Comparison of ENCODE assay signal across 8 mouse cellular contexts in genomic region chr2:30414101-30414500, GRCm38 (mm10). TPM values are rescaled to one million over a fixed set of nuclear protein-coding genes. Genes with fewer than 3 reads are reported as not detected.
DNase-seq lines count a peak whose midpoint lies in the region; ATAC-seq and TF ChIP-seq lines count a peak whose summit lies in the region.

No protein-coding gene starts in this region.

- WGBS in stomach, embryonic 14.5 days: 82% methylated on average over 4 of the region's 4 CpGs
- WGBS in stomach, postnatal 0 days: 67% methylated on average over 4 of the region's 4 CpGs
- 88% methylated on average over 4 of the region's 4 CpGs for WGBS in limb, embryonic 11.5 days
- WGBS in stomach, embryonic 16.5 days: 76% methylated on average over 4 of the region's 4 CpGs

- no peak for TF ChIP-seq CTCF in gastrocnemius, adult 2 months (IDR thresholded peaks at IDR 0.05)
- no peak for TF ChIP-seq CTCF in stomach, postnatal 0 days (IDR thresholded peaks at IDR 0.05; ENCODE audit: low read depth)

- no peaks in the 10 kb centered on the region for H3K36me3 ChIP-seq in stomach, embryonic 14.5 days (ENCODE audit: control insufficient read depth, insufficient read depth, low read length)
- H3K36me3 ChIP-seq in stomach, postnatal 0 days (ENCODE audit: control insufficient read depth, insufficient read depth, low read length): peaks cover 2% of the 10 kb centered on the region; the same call in 1 of the 2 replicates
- no peaks in the 10 kb centered on the region; the same call in 1 of the 2 replicates for H3K36me3 ChIP-seq in limb, embryonic 11.5 days (ENCODE audit: control insufficient read depth, insufficient read depth, low read length)
- no peaks in the 10 kb centered on the region for H3K36me3 ChIP-seq in stomach, embryonic 16.5 days (ENCODE audit: control insufficient read depth, insufficient read depth, low read length)

- intact Hi-C loops in gastrocnemius, adult 2 months (cut with DNase I): no loop called here
- intact Hi-C loops in gastrocnemius, postnatal 36 days (cut with DNase I): no loop called here

- TF ChIP-seq EP300 in stomach, postnatal 0 days (optimal IDR thresholded peaks at IDR 0.05): no peak

- no peaks in the 10 kb centered on the region for H3K27me3 ChIP-seq in stomach, embryonic 14.5 days (ENCODE audit: control insufficient read depth, insufficient read depth, low read length)
- H3K27me3 ChIP-seq in stomach, postnatal 0 days (ENCODE audit: control insufficient read depth, insufficient read depth, low read length): no peaks in the 10 kb centered on the region
- H3K27me3 ChIP-seq in limb, embryonic 11.5 days (ENCODE audit: control insufficient read depth, insufficient read depth, low read length): no peaks in the 10 kb centered on the region
- H3K27me3 ChIP-seq in stomach, embryonic 16.5 days (ENCODE audit: control insufficient read depth, insufficient read depth, low read length): no peaks in the 10 kb centered on the region

- H3K4me3 ChIP-seq in gastrocnemius, adult 2 months: peak overlapping the region; percentile 98
- 0 out of 2 replicates have a peak overlapping the region, but pooled peaks have one; percentile 89 for H3K4me3 ChIP-seq in stomach, embryonic 14.5 days (ENCODE audit: low read depth, low read length)
- H3K4me3 ChIP-seq in stomach, postnatal 0 days (ENCODE audit: low read depth, low read length): no peak overlapping the region
- no peak overlapping the region for H3K4me3 ChIP-seq in limb, embryonic 11.5 days (ENCODE audit: low read depth, low read length)
- H3K4me3 ChIP-seq in stomach, embryonic 16.5 days (replicated peaks; ENCODE audit: low read length): no peak overlapping the region

- H3K9me3 ChIP-seq in stomach, embryonic 14.5 days (ENCODE audit: control insufficient read depth, low read depth, low read length): no peaks in the 10 kb centered on the region
- no peaks in the 10 kb centered on the region for H3K9me3 ChIP-seq in stomach, postnatal 0 days (ENCODE audit: control insufficient read depth, low read length)
- no peaks in the 10 kb centered on the region for H3K9me3 ChIP-seq in limb, embryonic 11.5 days (ENCODE audit: control insufficient read depth, low read length)
- H3K9me3 ChIP-seq in stomach, embryonic 16.5 days (replicated peaks; ENCODE audit: control insufficient read depth, low read length): no peaks in the 10 kb centered on the region

- no peak overlapping the region for H3K9ac ChIP-seq in stomach, embryonic 14.5 days (replicated peaks; ENCODE audit: low read depth, low read length)
- no peak overlapping the region for H3K9ac ChIP-seq in stomach, postnatal 0 days (ENCODE audit: low read length)
- H3K9ac ChIP-seq in limb, embryonic 11.5 days (ENCODE audit: low read length): no peak overlapping the region
- no peak overlapping the region for H3K9ac ChIP-seq in stomach, embryonic 16.5 days (ENCODE audit: low read length)

- peaks cover 11% of the 10 kb centered on the region for H3K4me1 ChIP-seq in stomach, embryonic 14.5 days (ENCODE audit: control insufficient read depth, insufficient read depth, low read length)
- no peaks in the 10 kb centered on the region; the same call in 1 of the 2 replicates for H3K4me1 ChIP-seq in stomach, postnatal 0 days (replicated peaks; ENCODE audit: control insufficient read depth, insufficient read depth)
- H3K4me1 ChIP-seq in limb, embryonic 11.5 days (ENCODE audit: control insufficient read depth, insufficient read depth, low read length): peaks cover 22% of the 10 kb centered on the region
- H3K4me1 ChIP-seq in stomach, embryonic 16.5 days (ENCODE audit: control insufficient read depth, insufficient read depth, low read length): peaks cover 18% of the 10 kb centered on the region

- peak overlapping the region; percentile 99 for H3K27ac ChIP-seq in gastrocnemius, adult 2 months
- no peak overlapping the region for H3K27ac ChIP-seq in stomach, embryonic 14.5 days (ENCODE audit: low read length)
- no peak overlapping the region for H3K27ac ChIP-seq in stomach, postnatal 0 days (replicated peaks)
- no peak overlapping the region for H3K27ac ChIP-seq in limb, embryonic 11.5 days (replicated peaks; ENCODE audit: low read depth, low read length)
- H3K27ac ChIP-seq in stomach, embryonic 16.5 days (ENCODE audit: low read length): no peak overlapping the region

- no peak for DNase-seq in gastrocnemius, adult 2 months
- DNase-seq in gastrocnemius, postnatal 10 days: no peak
- no peak for DNase-seq in stomach, postnatal 0 days (ENCODE audit: low spot score)
- DNase-seq in limb, embryonic 11.5 days (ENCODE audit: low spot score): no peak
- DNase-seq in thymus, postnatal 36 days: no peak
- no peak for DNase-seq in gastrocnemius, postnatal 36 days

- ATAC-seq in stomach, embryonic 14.5 days (ENCODE audit: insufficient number of reproducible peaks, insufficient read depth, low FRiP score, low read depth): no peak
- ATAC-seq in stomach, postnatal 0 days (ENCODE audit: low FRiP score, low TSS enrichment): no peak
- no peak for ATAC-seq in limb, embryonic 11.5 days (ENCODE audit: insufficient number of reproducible peaks, low FRiP score, low TSS enrichment, low read depth)
- no peak for ATAC-seq in stomach, embryonic 16.5 days (ENCODE audit: insufficient read depth, low FRiP score)

- H3K4me2 ChIP-seq in stomach, embryonic 14.5 days (replicated peaks; ENCODE audit: low read depth, low read length): no peak overlapping the region; the same call in 1 of the 2 replicates
- no peak overlapping the region for H3K4me2 ChIP-seq in stomach, postnatal 0 days (replicated peaks; ENCODE audit: low read depth)
- H3K4me2 ChIP-seq in limb, embryonic 11.5 days (ENCODE audit: low read depth, severe bottlenecking): 0 out of 2 replicates have a peak overlapping the region, but pooled peaks have one; percentile 15
- H3K4me2 ChIP-seq in stomach, embryonic 16.5 days (ENCODE audit: low read depth, low read length): peak overlapping the region; percentile 66; the same call in 1 of the 2 replicates

RNA-seq across cellular contexts. Expression of gene Crat, which starts 1.5 kb away (rescaled TPM):
- total RNA-seq in gastrocnemius, adult 2 months (2021): 100 to 1,000 TPM; 362 to 422 TPM
- 100 to 1,000 TPM; 228 to 262 TPM for total RNA-seq in gastrocnemius, postnatal 10 days (2021)
- polyA plus RNA-seq in stomach, embryonic 14.5 days (2014; fragmentation: Nextera tagmentation; extraction: Ambion mirVana): 27.3 and 30.0 TPM in 2 replicates
- 22.0 and 25.9 TPM in 2 replicates for polyA plus RNA-seq in stomach, postnatal 0 days (2015; fragmentation: Nextera tagmentation; extraction: Ambion mirVana)
- polyA plus RNA-seq in limb, embryonic 11.5 days (2014; fragmentation: Nextera tagmentation; extraction: Ambion mirVana): 25.6 and 27.9 TPM in 2 replicates
- 27.7 and 29.0 TPM in 2 replicates for polyA plus RNA-seq in stomach, embryonic 16.5 days (2015; fragmentation: Nextera tagmentation; extraction: Ambion mirVana)
- total RNA-seq in gastrocnemius, postnatal 36 days (2021): 100 to 1,000 TPM; 356 to 381 TPM

RNA-seq across cellular contexts. Expression of gene Ptpa, which starts 1.7 kb away (rescaled TPM):
- total RNA-seq in gastrocnemius, adult 2 months (2021): 10 to 100 TPM; 48.9 to 86.1 TPM
- total RNA-seq in gastrocnemius, postnatal 10 days (2021): 100 to 1,000 TPM in 1 of 2 experiments, 10 to 100 TPM in 1; 95.1 to 101 TPM
- 82.6 and 85.4 TPM in 2 replicates for polyA plus RNA-seq in stomach, embryonic 14.5 days (2014; fragmentation: Nextera tagmentation; extraction: Ambion mirVana)
- 76.6 and 79.6 TPM in 2 replicates for polyA plus RNA-seq in stomach, postnatal 0 days (2015; fragmentation: Nextera tagmentation; extraction: Ambion mirVana)
- 74.4 and 83.3 TPM in 2 replicates for polyA plus RNA-seq in limb, embryonic 11.5 days (2014; fragmentation: Nextera tagmentation; extraction: Ambion mirVana)
- polyA plus RNA-seq in stomach, embryonic 16.5 days (2015; fragmentation: Nextera tagmentation; extraction: Ambion mirVana): 138 and 146 TPM in 2 replicates
- 10 to 100 TPM; 55.1 to 58.9 TPM for total RNA-seq in gastrocnemius, postnatal 36 days (2021)

RNA-seq across cellular contexts. Expression of gene Dolpp1, which starts 22.0 kb away (rescaled TPM):
- total RNA-seq in gastrocnemius, adult 2 months (2021): 1 to 10 TPM; 5.3 to 6.1 TPM
- 10 to 100 TPM; 10.9 to 14.3 TPM for total RNA-seq in gastrocnemius, postnatal 10 days (2021)
- polyA plus RNA-seq in stomach, embryonic 14.5 days (2014; fragmentation: Nextera tagmentation; extraction: Ambion mirVana): 35.8 and 37.8 TPM in 2 replicates
- polyA plus RNA-seq in stomach, postnatal 0 days (2015; fragmentation: Nextera tagmentation; extraction: Ambion mirVana): 29.8 and 32.9 TPM in 2 replicates
- polyA plus RNA-seq in limb, embryonic 11.5 days (2014; fragmentation: Nextera tagmentation; extraction: Ambion mirVana): 33.0 and 33.1 TPM in 2 replicates
- polyA plus RNA-seq in stomach, embryonic 16.5 days (2015; fragmentation: Nextera tagmentation; extraction: Ambion mirVana): 39.0 and 45.8 TPM in 2 replicates
- 1 to 10 TPM; 5.5 to 6.7 TPM for total RNA-seq in gastrocnemius, postnatal 36 days (2021)

RNA-seq across cellular contexts. Expression of gene Miga2, which starts 50.1 kb away (rescaled TPM):
- total RNA-seq in gastrocnemius, adult 2 months (2021): 10 to 100 TPM; 15.5 to 39.0 TPM
- 10 to 100 TPM; 19.4 to 31.1 TPM for total RNA-seq in gastrocnemius, postnatal 10 days (2021)
- polyA plus RNA-seq in stomach, embryonic 14.5 days (2014; fragmentation: Nextera tagmentation; extraction: Ambion mirVana): 21.2 and 21.7 TPM in 2 replicates
- 16.8 and 17.8 TPM in 2 replicates for polyA plus RNA-seq in stomach, postnatal 0 days (2015; fragmentation: Nextera tagmentation; extraction: Ambion mirVana)
- polyA plus RNA-seq in limb, embryonic 11.5 days (2014; fragmentation: Nextera tagmentation; extraction: Ambion mirVana): 19.5 and 20.1 TPM in 2 replicates
- polyA plus RNA-seq in stomach, embryonic 16.5 days (2015; fragmentation: Nextera tagmentation; extraction: Ambion mirVana): 26.2 and 26.3 TPM in 2 replicates
- total RNA-seq in gastrocnemius, postnatal 36 days (2021): 10 to 100 TPM; 15.5 to 19.6 TPM

RNA-seq across cellular contexts. Expression of gene Sh3glb2, which starts 55.0 kb away (rescaled TPM):
- 10 to 100 TPM; 12.7 to 18.8 TPM for total RNA-seq in gastrocnemius, adult 2 months (2021)
- 10 to 100 TPM; 32.2 to 37.9 TPM for total RNA-seq in gastrocnemius, postnatal 10 days (2021)
- 90.0 and 93.7 TPM in 2 replicates for polyA plus RNA-seq in stomach, embryonic 14.5 days (2014; fragmentation: Nextera tagmentation; extraction: Ambion mirVana)
- polyA plus RNA-seq in stomach, postnatal 0 days (2015; fragmentation: Nextera tagmentation; extraction: Ambion mirVana): 84.9 and 102 TPM in 2 replicates
- 49.0 and 59.9 TPM in 2 replicates for polyA plus RNA-seq in limb, embryonic 11.5 days (2014; fragmentation: Nextera tagmentation; extraction: Ambion mirVana)
- 107 and 118 TPM in 2 replicates for polyA plus RNA-seq in stomach, embryonic 16.5 days (2015; fragmentation: Nextera tagmentation; extraction: Ambion mirVana)
- 10 to 100 TPM; 16.3 to 17.6 TPM for total RNA-seq in gastrocnemius, postnatal 36 days (2021)

Comparison
In these comparisons a context has a peak if more than half of its experiments do, and no peak if none do; other contexts are left out.
1. H3K4me3 ChIP-seq: peak in gastrocnemius, adult 2 months (single experiment) and stomach, embryonic 14.5 days (single experiment); none in stomach, postnatal 0 days (single experiment), limb, embryonic 11.5 days (single experiment) and stomach, embryonic 16.5 days (single experiment).
2. H3K4me2 ChIP-seq: peak in limb, embryonic 11.5 days (single experiment) and stomach, embryonic 16.5 days (single experiment); none in stomach, embryonic 14.5 days (single experiment) and stomach, postnatal 0 days (single experiment).